Mouse (Mus musculus): ENCODE data around the gene Top3a. TPM values are rescaled to one million over a fixed set of nuclear protein-coding genes. Genes with fewer than 3 reads are reported as not detected.

Gene Top3a
- polyA plus RNA-seq, 1 experiment from 2014 or later, result 10.3 TPM

GRCm38 (mm10) chr11:60799977-60800376 is 22.8 kb upstream of the Top3a start:
- WGBS, result 89% methylated on average over 4 of the region's 4 CpGs
- ATAC-seq (ENCODE audit: low FRiP score), result no peak

GRCm38 (mm10) chr11:60796342-60796741 is 19.2 kb upstream of the Top3a start:
- no peak overlapping the region for H3K4me3 ChIP-seq
- no peaks in the 10 kb centered on the region for H3K9me3 ChIP-seq
- no peaks in the 10 kb centered on the region for H3K4me1 ChIP-seq (replicated peaks)
- H3K27me3 ChIP-seq, result no peaks in the 10 kb centered on the region
- 93% methylated on average over 11 of the region's 11 CpGs for WGBS
- no peak overlapping the region for H3K27ac ChIP-seq
- H3K4me2 ChIP-seq, result no peak overlapping the region
- H3K9ac ChIP-seq, result no peak overlapping the region
- ATAC-seq (ENCODE audit: low FRiP score), result no peak
- H3K36me3 ChIP-seq, result peaks cover 5% of the 10 kb centered on the region; the same call in 1 of the 2 replicates

More at GRCm38 (mm10) chr11:60799977-60800376, 22.8 kb upstream of the Top3a start:
- no peaks in the 10 kb centered on the region for H3K27me3 ChIP-seq
- no peaks in the 10 kb centered on the region for H3K4me1 ChIP-seq (replicated peaks)
- H3K9ac ChIP-seq, result no peak overlapping the region
- no peaks in the 10 kb centered on the region for H3K9me3 ChIP-seq
- H3K27ac ChIP-seq, result no peak overlapping the region
- no peak overlapping the region for H3K4me3 ChIP-seq
- H3K36me3 ChIP-seq, result no peaks in the 10 kb centered on the region
- no peak overlapping the region for H3K4me2 ChIP-seq

- Histone ChIP-seq H3K4me1 (replicated peaks) (peaks cover 5% of the 10 kb centered on the region), H3K4me3 (no peak overlapping the region), H3K4me2 (no peak overlapping the region), H3K27ac (no peak overlapping the region), H3K9me3 (no peaks in the 10 kb centered on the region), H3K9ac (no peak overlapping the region), H3K36me3 (peaks cover 54% of the 10 kb centered on the region), H3K27me3 (no peaks in the 10 kb centered on the region)
- no peak for ATAC-seq (ENCODE audit: low FRiP score)
- 83% methylated on average over 2 of the region's 2 CpGs for WGBS
These were observed 13.3 kb upstream of the Top3a start for GRCm38 (mm10) chr11:60790472-60790871.

- Histone ChIP-seq H3K36me3 (peaks cover 72% of the 10 kb centered on the region), H3K4me2 (no peak overlapping the region), H3K4me3 (no peak overlapping the region), H3K9ac (no peak overlapping the region), H3K27me3 (no peaks in the 10 kb centered on the region), H3K27ac (no peak overlapping the region), H3K4me1 (replicated peaks) (peaks cover 10% of the 10 kb centered on the region), H3K9me3 (no peaks in the 10 kb centered on the region)
- 45% methylated on average over 1 of the region's 1 CpGs for WGBS
- no peak for ATAC-seq (ENCODE audit: low FRiP score)
These were observed 10.4 kb upstream of the Top3a start for GRCm38 (mm10) chr11:60787595-60787994.

- no peak for ATAC-seq (ENCODE audit: low FRiP score)
- peaks cover 71% of the 10 kb centered on the region for H3K36me3 ChIP-seq
These were observed 7.2 kb upstream of the Top3a start for GRCm38 (mm10) chr11:60784179-60784922.

GRCm38 (mm10) chr11:60779673-60780189 is 2.6 kb upstream of the Top3a start:
- H3K4me2 ChIP-seq, result peak overlapping the region; percentile 86
- H3K27ac ChIP-seq, result no peak overlapping the region
- H3K27me3 ChIP-seq, result no peaks in the 10 kb centered on the region
- 92% methylated on average over 10 of the region's 10 CpGs for WGBS
- peaks cover 74% of the 10 kb centered on the region for H3K4me1 ChIP-seq (replicated peaks)
- H3K36me3 ChIP-seq, result peaks cover 38% of the 10 kb centered on the region
- H3K9me3 ChIP-seq, result no peaks in the 10 kb centered on the region
- ATAC-seq (ENCODE audit: low FRiP score), result no peak
- H3K9ac ChIP-seq, result peak overlapping the region; percentile 61
- peak overlapping the region; percentile 27 for H3K4me3 ChIP-seq

More at GRCm38 (mm10) chr11:60784179-60784922, 7.2 kb upstream of the Top3a start:
- H3K4me1 ChIP-seq (replicated peaks), result peaks cover 42% of the 10 kb centered on the region
- H3K27me3 ChIP-seq, result no peaks in the 10 kb centered on the region
- H3K27ac ChIP-seq, result no peak overlapping the region
- no peak overlapping the region for H3K4me3 ChIP-seq
- no peak overlapping the region for H3K4me2 ChIP-seq
- H3K9me3 ChIP-seq, result no peaks in the 10 kb centered on the region
- 90% methylated on average over 8 of the region's 8 CpGs for WGBS
- no peak overlapping the region for H3K9ac ChIP-seq

GRCm38 (mm10) chr11:60777801-60778370 is 721 bp upstream of the Top3a start:
- H3K27me3 ChIP-seq, result no peaks in the 10 kb centered on the region
- peaks cover 24% of the 10 kb centered on the region for H3K36me3 ChIP-seq
- H3K9ac ChIP-seq, result peak overlapping the region; percentile 81
- peak overlapping the region; percentile 81 for H3K4me3 ChIP-seq
- H3K4me2 ChIP-seq, result peak overlapping the region; percentile 86
- H3K4me1 ChIP-seq (replicated peaks), result peaks cover 82% of the 10 kb centered on the region
- H3K27ac ChIP-seq, result peak overlapping the region; percentile 82
- WGBS, result 27% methylated on average over 16 of the region's 16 CpGs
- H3K9me3 ChIP-seq, result no peaks in the 10 kb centered on the region
- no peak for ATAC-seq (ENCODE audit: low FRiP score)

GRCm38 (mm10) chr11:60776107-60776828 is 897 bp downstream of the Top3a start:
- Histone ChIP-seq H3K4me1 (replicated peaks) (peaks cover 65% of the 10 kb centered on the region), H3K27ac (peak overlapping the region; percentile 82; the same call in 1 of the 2 replicates), H3K4me3 (peak overlapping the region; percentile 81)

GRCm38 (mm10) chr11:60775578-60775977 is 1.6 kb downstream of the Top3a start:
- H3K4me3 ChIP-seq, result peak overlapping the region; percentile 81

More at GRCm38 (mm10) chr11:60776107-60776828, 897 bp downstream of the Top3a start:
- Histone ChIP-seq H3K9me3 (no peaks in the 10 kb centered on the region), H3K27me3 (no peaks in the 10 kb centered on the region), H3K4me2 (peak overlapping the region; percentile 86), H3K36me3 (peaks cover 22% of the 10 kb centered on the region), H3K9ac (peak overlapping the region; percentile 85)
- no peak for ATAC-seq (ENCODE audit: low FRiP score)
- WGBS, result 7% methylated on average over 17 of the region's 17 CpGs

GRCm38 (mm10) chr11:60774841-60775240 is 2.3 kb downstream of the Top3a start:
- ATAC-seq (ENCODE audit: low FRiP score), result no peak
- Histone ChIP-seq H3K27me3 (no peaks in the 10 kb centered on the region), H3K9me3 (no peaks in the 10 kb centered on the region), H3K9ac (0 out of 2 replicates have a peak overlapping the region, but pooled peaks have one; percentile 85), H3K4me3 (no peak overlapping the region), H3K27ac (no peak overlapping the region), H3K4me2 (0 out of 2 replicates have a peak overlapping the region, but pooled peaks have one; percentile 86), H3K36me3 (peaks cover 15% of the 10 kb centered on the region), H3K4me1 (replicated peaks) (peaks cover 51% of the 10 kb centered on the region)
- WGBS, result 87% methylated on average over 1 of the region's 1 CpGs

More at GRCm38 (mm10) chr11:60775578-60775977, 1.6 kb downstream of the Top3a start:
- H3K27ac ChIP-seq, result no peak overlapping the region
- H3K27me3 ChIP-seq, result no peaks in the 10 kb centered on the region
- no peaks in the 10 kb centered on the region for H3K9me3 ChIP-seq
- H3K4me2 ChIP-seq, result peak overlapping the region; percentile 86
- peaks cover 22% of the 10 kb centered on the region for H3K36me3 ChIP-seq
- peak overlapping the region; percentile 85 for H3K9ac ChIP-seq
- ATAC-seq (ENCODE audit: low FRiP score), result no peak
- WGBS, result 59% methylated on average over 6 of the region's 6 CpGs
- peaks cover 59% of the 10 kb centered on the region for H3K4me1 ChIP-seq (replicated peaks)

- no peaks in the 10 kb centered on the region for H3K27me3 ChIP-seq
- no peak overlapping the region for H3K4me3 ChIP-seq
- no peak for ATAC-seq (ENCODE audit: low FRiP score)
- peaks cover 9% of the 10 kb centered on the region for H3K36me3 ChIP-seq
- H3K27ac ChIP-seq, result no peak overlapping the region
- WGBS, result 79% methylated on average over 3 of the region's 3 CpGs
- H3K9ac ChIP-seq, result peak overlapping the region; percentile 55
- H3K4me1 ChIP-seq (replicated peaks), result peaks cover 45% of the 10 kb centered on the region
- H3K4me2 ChIP-seq, result no peak overlapping the region
- no peaks in the 10 kb centered on the region for H3K9me3 ChIP-seq
These were observed 2.9 kb downstream of the Top3a start for GRCm38 (mm10) chr11:60774158-60774689.

- WGBS, result 81% methylated on average over 4 of the region's 4 CpGs
- peaks cover 29% of the 10 kb centered on the region for H3K4me1 ChIP-seq (replicated peaks)
- H3K36me3 ChIP-seq, result no peaks in the 10 kb centered on the region
- no peak overlapping the region for H3K27ac ChIP-seq
- H3K27me3 ChIP-seq, result no peaks in the 10 kb centered on the region
- H3K4me3 ChIP-seq, result no peak overlapping the region
- no peak for ATAC-seq (ENCODE audit: low FRiP score)
- H3K9ac ChIP-seq, result no peak overlapping the region
- H3K9me3 ChIP-seq, result no peaks in the 10 kb centered on the region
- H3K4me2 ChIP-seq, result no peak overlapping the region
These were observed 5.0 kb downstream of the Top3a start for GRCm38 (mm10) chr11:60772161-60772560.

Data from hindbrain, embryonic 13.5 days (tissue).